Mouse (Mus musculus): ENCODE data around the gene Gm49373.

DNA sequence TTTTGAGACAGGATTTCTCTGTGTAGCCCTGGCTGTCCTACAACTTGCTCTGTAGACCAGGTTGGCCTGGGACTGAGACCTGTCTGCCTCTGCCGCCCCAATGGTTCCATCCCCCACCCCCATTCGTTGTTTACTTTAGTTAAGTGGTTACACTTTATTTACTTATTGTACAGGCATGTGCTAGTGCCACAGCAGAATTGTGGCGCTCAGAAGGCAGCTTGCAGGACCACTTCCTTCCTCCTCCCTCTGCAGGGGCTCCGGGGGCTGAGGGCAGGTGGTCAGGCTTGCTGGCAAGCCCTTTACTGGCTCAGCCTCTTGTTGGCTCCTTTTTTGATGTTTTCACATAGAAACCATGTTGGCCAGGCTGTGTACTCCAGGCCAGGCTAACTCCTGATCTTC lies 55.7 kb downstream of the Gm49373 start:
- TF ChIP-seq CTCF (conservative IDR thresholded peaks at IDR 0.05; ENCODE audit: insufficient read depth, insufficient read length, low read depth, low read length) (no peak), POLR2A (IDR thresholded peaks at IDR 0.05; ENCODE audit: low read depth, low read length) (no peak)
